Mouse (Mus musculus) WW6 (cell line): Measurements from ENCODE around the gene Erlin1.

Experiments
- DNase-seq: peaks from one replicate; pipeline ENCODE4 v3.0.0-alpha.2; 2013; ENCODE audit warnings: low read depth, low spot score

The Erlin1 gene

GRCm38 (mm10) chr19:44069121-44069913, at the start of gene Erlin1:
Gene Erlin1 (minus strand): TSS chr19:44069785.
- DNase-seq, result peak; percentile 33

DNA sequence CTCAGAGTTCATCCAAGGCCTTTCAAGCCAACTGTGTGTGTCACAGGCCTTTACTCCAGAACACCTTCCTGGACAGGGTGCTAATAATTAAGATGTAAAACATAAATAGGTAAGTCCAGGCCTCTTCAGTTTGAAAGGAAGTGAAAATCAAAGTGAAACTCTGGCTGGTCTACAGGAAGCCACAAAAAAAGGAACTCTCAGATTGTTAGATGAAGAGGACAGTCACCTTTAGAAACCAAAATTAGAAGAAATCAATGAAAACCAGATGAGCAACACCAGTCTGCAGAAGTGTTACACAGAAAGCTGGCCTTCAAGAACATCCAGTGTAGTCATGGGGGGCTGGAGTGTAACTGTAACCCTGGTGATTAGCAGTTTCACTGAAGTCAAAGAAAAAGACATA, 48.2 kb upstream of the Erlin1 start:
- no peak for DNase-seq

DNA sequence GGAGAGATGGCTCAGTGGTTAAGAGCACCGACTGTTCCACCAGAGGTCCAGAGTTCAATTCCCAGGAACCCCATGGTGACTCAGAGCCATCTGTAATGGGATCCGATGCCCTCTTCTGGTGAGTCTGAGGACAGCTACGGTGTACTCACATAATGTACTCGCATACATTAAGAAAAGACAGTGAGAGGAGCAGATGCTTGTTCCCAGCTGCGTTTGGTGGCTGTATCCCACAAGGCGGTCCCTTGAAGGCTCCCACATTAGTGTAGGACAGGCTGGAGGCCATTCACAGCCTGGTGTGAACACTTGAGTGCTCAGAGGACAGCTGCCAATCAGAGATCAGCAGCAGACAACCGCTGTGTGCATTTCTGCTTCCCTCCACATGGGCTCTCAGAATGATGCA, 42.1 kb upstream of the Erlin1 start:
- DNase-seq, result peak; percentile 22

- DNase-seq, result no peak
Measured at GRCm38 (mm10) chr19:44110356-44110755, 40.8 kb upstream of the Erlin1 start.

DNA sequence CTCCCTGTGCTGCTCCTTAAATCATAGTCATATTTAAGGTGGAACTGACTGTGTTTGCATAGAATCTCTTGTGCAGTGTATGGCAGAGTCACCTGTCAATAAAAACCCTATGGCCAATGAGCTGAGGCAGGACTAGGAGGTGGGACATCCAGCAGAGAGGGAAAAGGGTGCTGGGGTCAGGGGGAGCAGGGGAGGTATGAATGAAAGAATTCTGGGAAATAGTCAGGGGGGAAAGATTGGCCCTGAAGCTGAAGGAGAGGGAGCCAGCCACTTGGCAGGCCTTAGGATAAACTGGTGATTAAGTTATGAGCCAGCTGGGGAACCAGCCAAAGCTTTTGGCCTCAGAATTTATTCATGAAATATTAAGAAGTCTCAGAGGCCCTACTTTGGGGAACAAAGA, 39.4 kb upstream of the Erlin1 start:
- DNase-seq, result no peak

DNA sequence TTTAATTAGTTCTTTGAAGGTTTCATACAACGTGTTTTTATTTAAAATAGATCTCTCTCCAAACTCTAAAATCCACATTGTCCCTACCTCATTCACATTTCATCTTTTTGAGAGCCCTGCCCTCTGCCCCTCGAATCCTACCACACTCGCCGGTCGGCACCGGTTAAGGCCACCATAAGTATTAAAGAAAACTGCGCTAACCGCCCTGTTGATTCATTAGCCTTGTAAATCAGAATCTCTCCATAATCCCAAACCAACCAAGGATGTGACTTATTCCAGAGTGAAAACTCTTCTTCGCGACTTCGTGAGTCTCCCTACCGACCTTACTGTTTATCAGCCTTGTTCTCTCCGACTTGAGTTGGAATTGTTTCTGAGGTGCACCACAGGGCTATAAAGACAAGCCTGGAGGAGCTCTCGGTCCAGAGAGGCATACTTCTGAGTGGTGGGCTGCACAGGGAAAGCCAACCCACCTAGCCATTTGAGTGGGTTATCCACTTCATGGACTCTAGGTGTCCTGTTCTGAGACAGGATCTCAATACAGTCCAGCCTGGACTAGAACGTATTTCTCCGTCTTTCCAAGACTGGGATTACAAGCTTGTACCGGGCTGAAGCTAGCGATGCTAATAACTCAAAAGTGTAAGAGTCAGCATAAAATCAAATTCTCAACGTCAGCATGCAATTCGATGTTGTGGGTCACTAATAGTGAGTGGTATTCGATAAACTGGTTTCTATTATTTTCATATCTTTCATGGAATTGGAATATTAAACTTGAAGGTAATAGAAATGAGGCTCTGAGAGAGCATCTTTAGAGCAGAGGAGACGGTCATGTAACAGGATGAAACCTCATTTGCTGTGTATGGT, 38.3 kb upstream of the Erlin1 start:
- DNase-seq, result no peak

- peak; percentile 84 for DNase-seq
Measured at GRCm38 (mm10) chr19:44106831-44107660, 37.5 kb upstream of the Erlin1 start, which contains the start of gene Chuk. Gene Chuk (minus strand): TSS chr19:44107480.

DNA sequence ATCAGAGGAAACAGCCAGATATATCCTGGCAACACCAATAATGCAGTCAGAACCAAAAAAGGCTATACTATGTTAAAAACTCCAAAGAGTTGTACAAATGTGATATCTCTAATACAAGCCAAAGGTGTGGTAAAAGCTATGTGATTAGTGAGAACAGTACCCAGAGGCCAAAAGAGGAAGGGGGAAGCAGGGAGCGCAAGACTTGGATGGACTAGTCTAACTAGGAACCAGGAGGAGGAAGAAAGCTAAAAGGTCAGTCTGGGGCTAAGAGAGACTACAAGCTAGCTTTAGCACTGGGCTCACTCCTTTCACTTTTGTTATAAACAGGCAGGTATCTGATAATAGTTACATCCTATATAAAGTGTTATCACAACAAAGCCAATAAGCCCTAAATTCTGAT, 34.8 kb upstream of the Erlin1 start:
- DNase-seq, result no peak

- no peak for DNase-seq
Measured at GRCm38 (mm10) chr19:44103001-44103400, 33.4 kb upstream of the Erlin1 start.

DNA sequence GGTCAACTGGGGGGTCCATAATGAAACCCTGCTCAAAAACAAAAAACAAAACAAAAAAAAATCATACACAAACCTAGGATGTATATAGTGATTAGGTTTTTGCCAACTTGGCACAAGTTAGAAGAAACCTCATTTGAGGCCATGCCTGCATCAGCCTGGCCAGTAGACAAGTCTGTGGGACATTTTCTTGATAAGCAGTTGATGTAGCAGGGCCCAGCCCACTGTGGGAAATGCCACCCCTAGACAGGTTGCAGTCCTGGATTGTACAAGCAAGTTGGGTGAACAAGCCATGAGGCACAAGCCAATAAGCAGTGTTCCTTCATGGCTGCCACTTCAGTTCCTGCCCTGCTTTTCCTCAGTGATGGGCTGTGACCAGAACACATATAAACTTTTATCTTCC, 31.3 kb upstream of the Erlin1 start:
- DNase-seq, result no peak

- DNase-seq, result no peak
Measured at GRCm38 (mm10) chr19:44086278-44086677, 16.7 kb upstream of the Erlin1 start.

DNA sequence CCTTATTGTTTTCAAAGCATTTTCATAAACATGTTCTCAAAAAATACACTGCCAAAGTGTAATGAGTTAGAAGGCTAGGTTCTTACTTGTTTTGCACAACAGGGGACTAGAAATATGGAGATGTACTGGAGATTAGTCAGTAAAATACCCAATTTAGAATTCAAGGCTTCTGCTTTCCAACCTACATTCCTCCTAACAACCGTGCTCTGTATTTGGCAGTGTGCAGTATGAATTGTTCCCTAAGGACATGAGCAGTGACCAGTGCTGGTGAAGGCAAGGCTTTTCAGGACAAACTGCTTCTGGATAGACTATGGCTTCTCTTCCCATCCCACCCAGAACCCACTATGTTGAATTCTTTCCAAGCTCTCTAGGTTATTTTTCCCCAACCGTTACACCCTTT, 11.3 kb upstream of the Erlin1 start:
- no peak for DNase-seq

GRCm38 (mm10) chr19:44080023-44080422, 10.4 kb upstream of the Erlin1 start:
- no peak for DNase-seq

DNA sequence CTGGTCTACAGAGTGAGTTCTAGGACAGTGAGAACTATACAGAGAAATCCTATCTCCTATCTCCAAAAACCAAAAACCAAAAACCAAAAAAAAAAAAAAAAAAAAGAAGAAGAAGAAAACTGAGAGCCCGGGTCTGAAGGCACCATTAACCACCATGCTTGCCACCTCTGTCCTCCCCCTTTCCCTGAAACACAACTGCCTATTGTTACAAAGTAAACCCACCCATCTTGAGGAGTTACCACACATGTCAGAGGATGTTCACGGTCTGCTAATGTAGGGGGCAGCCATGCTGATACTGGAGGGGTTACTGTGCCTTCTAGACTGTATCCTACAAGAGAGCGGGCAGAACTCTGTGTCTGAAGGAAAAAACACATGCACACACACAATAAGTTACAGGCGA, 7.4 kb upstream of the Erlin1 start:
- DNase-seq, result no peak

- no peak for DNase-seq
Measured at GRCm38 (mm10) chr19:44076457-44076856, 6.9 kb upstream of the Erlin1 start.

DNA sequence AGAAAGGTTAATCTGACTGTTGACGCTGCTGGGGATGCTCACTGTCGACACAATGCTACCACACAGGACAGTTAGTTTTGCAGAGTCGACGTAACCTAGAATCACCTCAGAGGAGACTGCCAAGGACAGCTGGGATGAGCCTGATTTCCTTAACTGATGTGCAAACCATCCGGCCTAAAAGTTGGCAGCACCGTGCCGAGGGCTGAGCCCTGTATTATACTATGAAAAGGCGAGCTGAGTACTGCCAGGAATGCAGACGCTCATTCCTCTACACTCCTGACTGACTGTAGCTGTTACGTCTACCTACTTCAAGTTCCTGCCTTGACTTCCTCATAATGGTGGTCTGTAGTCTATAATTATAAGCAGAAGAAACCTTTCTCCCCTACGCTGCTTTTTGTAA, 5.4 kb upstream of the Erlin1 start:
- no peak for DNase-seq

GRCm38 (mm10) chr19:44071166-44071565, 1.6 kb upstream of the Erlin1 start:
- DNase-seq, result no peak

DNA sequence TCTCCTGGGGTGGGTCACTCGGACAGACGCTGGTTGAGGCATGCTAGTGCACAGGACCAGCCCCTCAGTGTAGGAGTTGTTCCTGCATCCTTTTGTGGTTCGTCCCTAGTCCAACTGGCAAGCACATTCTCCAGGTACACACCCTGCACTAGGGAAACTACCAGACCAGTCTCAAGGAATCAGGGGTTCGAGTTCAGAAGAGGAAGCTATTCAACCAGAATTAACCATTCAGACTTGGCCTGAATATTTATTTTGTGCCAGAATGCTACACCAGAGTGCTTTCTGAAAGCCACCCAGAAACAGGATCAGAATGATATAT, 288 bp upstream of the Erlin1 start:
- DNase-seq, result no peak

DNA sequence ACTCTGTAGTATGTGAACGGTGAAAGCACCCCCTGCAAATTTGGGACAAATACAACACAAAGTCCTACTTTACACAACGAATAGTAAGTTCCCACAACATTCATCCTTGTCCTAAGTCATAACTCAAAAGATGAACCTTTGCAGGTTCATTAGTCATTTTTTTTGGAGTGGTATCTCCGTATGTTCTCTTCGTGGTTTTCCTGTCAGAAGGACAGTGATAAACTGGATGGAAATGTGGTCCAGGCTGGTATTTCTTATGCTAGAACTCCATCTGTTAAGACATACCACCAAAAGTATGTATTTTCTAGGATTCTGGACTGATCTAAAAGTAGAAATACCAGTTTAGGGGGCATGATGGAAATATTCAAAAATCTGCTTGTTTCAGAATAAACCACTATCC, 1.4 kb downstream of the Erlin1 start:
- DNase-seq, result no peak

DNA sequence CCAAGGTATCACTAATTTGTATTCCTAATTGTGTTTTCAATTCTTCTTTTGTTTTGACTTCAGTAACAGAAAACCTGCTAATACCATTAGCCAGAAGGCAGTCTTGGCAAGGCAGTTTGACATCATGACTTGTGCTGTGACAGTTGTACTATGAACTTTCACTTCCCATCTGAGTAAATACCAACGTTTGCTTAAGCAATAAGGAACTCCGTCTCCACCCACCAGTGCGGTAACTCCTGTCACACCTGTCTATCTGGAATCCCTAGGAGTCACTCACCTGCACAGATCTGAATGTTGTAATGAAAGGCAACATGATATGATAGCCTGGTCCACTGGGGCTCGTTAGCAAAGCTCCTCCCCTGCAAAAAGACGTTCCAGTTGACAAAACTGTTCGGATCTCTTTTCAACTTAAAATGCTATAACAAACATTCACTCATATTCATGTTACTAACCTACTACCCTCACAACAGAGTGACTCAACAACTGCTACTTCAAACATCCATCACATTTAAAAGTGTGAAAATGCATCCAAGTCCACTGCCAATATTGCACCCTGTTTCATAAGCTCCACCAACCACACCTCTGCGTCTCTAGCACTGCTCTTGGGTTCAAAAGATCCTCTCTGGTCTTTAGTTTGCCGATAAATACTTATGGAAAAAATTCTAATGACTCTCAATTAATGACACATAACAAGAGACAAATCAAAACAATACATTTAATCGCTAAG, 2.1 kb downstream of the Erlin1 start:
- no peak for DNase-seq

GRCm38 (mm10) chr19:44064734-44065133, 4.9 kb downstream of the Erlin1 start:
- no peak for DNase-seq
